Mouse (Mus musculus) heart, embryonic 16.5 days (tissue): ENCODE measurements around the gene Mbd5. TPM values are rescaled to one million over a fixed set of nuclear protein-coding genes. Genes with fewer than 3 reads are reported as not detected.

Source experiments
- ATAC-seq: fragments of 200-750 bp; cut with Nextera tagmentation; replicated peaks from 2 replicates; pipeline ENCODE4 v1.8.0; 2017; ENCODE audit warnings: moderate number of reproducible peaks; ENCODE audit not compliant: insufficient read depth, low FRiP score; ENCODE audit errors: extremely low read depth
- H3K27ac ChIP-seq: fragments of 300-500 bp; sonication (generic); 2 replicates; pipeline ENCODE4 v1.5.1; 2014; ENCODE audit warnings: mild to moderate bottlenecking, low read length, control low read depth, moderate library complexity
- H3K27me3 ChIP-seq: fragments of 300-500 bp; sonication (generic); 2 replicates; pipeline ENCODE4 v1.6.1; 2014; ENCODE audit warnings: low read length, mixed read lengths; ENCODE audit not compliant: control insufficient read depth, insufficient read depth
- H3K36me3 ChIP-seq: fragments of 300-500 bp; sonication (generic); 2 replicates; pipeline ENCODE4 v1.6.1; 2014; ENCODE audit not compliant: control insufficient read depth, insufficient read depth
- H3K4me1 ChIP-seq: fragments of 300-500 bp; sonication (generic); 2 replicates; pipeline ENCODE4 v1.6.1; 2014; ENCODE audit warnings: low read length, mixed read lengths; ENCODE audit not compliant: control insufficient read depth, insufficient read depth
- H3K4me2 ChIP-seq: fragments of 300-500 bp; sonication (generic); 2 replicates; pipeline ENCODE4 v1.6.1; 2014; ENCODE audit warnings: low read depth, mild to moderate bottlenecking, control low read depth, low read length
- H3K4me3 ChIP-seq: fragments of 300-500 bp; sonication (generic); 2 replicates; pipeline ENCODE4 v1.5.1; 2014; ENCODE audit warnings: mild to moderate bottlenecking, control low read depth, low read length
- H3K9ac ChIP-seq: fragments of 300-500 bp; sonication (generic); 2 replicates; pipeline ENCODE4 v1.6.1; 2014; ENCODE audit warnings: low read length, control low read depth
- H3K9me3 ChIP-seq: fragments of 300-500 bp; sonication (generic); replicated peaks from 2 replicates; pipeline ENCODE4 v1.6.1; 2016; ENCODE audit warnings: low read length; ENCODE audit not compliant: control insufficient read depth
- WGBS: fragments of 180-500 bp; shearing (Covaris S2); extraction: QIAGEN DNeasy Blood & Tissue Kit; methylation state at CpG from one replicate; pipeline ENCODE4 v1.1.7; 2014; 5-methylcytosine and 5-hydroxymethylcytosine counted together
- polyA plus RNA-seq: library from polyadenylated mRNA; unstranded; fragments of >200 nt; fragmentation: Nextera tagmentation; extraction: Ambion mirVana; gene quantifications from 2 replicates; pipeline ENCODE4 v1.2.1, GENCODE M21; 2015

The Mbd5 gene
- polyA plus RNA-seq, 1 experiment from 2014 or later = 21.8 TPM

GRCm38 (mm10) chr2:48956591-48956990, 7.3 kb downstream of the Mbd5 start:
- no peak overlapping the region for H3K4me3 ChIP-seq
- peaks cover 2% of the 10 kb centered on the region; the same call in 1 of the 2 replicates for H3K4me1 ChIP-seq
- no peak overlapping the region for H3K9ac ChIP-seq
- no peaks in the 10 kb centered on the region for H3K36me3 ChIP-seq
- WGBS = 59% methylated on average over 3 of the region's 3 CpGs
- no peaks in the 10 kb centered on the region for H3K27me3 ChIP-seq
- ATAC-seq = no peak
- H3K27ac ChIP-seq = no peak overlapping the region
- H3K4me2 ChIP-seq = no peak overlapping the region
- H3K9me3 ChIP-seq = no peaks in the 10 kb centered on the region

DNA sequence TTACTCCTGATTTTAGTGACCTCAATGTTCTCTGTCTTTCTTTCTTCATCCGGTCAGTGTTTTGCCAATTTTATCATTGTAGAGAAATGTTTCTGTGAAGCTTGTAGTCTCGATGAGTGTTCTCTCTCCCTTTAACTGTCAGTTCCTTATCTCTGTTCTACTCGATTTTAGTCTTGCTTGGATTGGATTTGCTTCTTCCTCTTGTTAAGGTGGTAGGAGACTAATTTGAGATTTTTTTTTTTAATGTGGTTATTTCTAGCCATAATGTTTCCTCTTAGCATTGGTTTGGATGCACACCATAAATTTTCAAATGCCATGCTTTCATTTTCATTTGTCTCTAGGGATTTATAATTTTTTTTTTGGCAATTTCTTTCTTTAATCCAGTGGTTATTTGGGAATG, 29.6 kb downstream of the Mbd5 start:
- Histone ChIP-seq H3K9me3 (no peaks in the 10 kb centered on the region), H3K4me2 (no peak overlapping the region), H3K27me3 (no peaks in the 10 kb centered on the region), H3K4me1 (no peaks in the 10 kb centered on the region), H3K27ac (no peak overlapping the region), H3K36me3 (no peaks in the 10 kb centered on the region; the same call in 1 of the 2 replicates), H3K9ac (no peak overlapping the region), H3K4me3 (no peak overlapping the region)
- no peak for ATAC-seq
- 35% methylated on average over 3 of the region's 3 CpGs for WGBS

DNA sequence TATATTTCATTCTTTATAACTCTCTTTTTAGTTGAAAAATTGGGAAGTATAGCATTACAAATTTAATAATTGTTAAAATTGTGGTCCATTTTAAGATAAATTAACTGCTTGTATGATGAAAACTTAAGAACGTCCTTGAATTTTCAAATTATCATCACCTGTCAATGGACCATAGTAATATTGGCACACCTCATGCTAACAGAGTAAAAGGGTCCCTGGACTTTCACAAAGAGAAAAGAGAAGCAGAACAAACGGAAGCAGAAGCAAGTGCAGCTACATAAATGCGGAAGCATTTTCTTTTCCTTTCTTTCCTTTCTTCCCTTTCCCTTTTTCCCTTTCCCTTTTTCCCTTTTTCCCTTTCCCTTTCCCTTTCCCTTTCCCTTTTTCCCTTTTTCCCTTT, 41.0 kb downstream of the Mbd5 start:
- Histone ChIP-seq H3K27ac (no peak overlapping the region), H3K4me1 (0 out of 2 replicates have a peak, but pooled peaks cover 2% of the 10 kb centered on the region), H3K9me3 (no peaks in the 10 kb centered on the region), H3K4me3 (no peak overlapping the region), H3K4me2 (no peak overlapping the region), H3K9ac (no peak overlapping the region), H3K27me3 (no peaks in the 10 kb centered on the region), H3K36me3 (no peaks in the 10 kb centered on the region)
- ATAC-seq = no peak
- 93% methylated on average over 3 of the region's 3 CpGs for WGBS

DNA sequence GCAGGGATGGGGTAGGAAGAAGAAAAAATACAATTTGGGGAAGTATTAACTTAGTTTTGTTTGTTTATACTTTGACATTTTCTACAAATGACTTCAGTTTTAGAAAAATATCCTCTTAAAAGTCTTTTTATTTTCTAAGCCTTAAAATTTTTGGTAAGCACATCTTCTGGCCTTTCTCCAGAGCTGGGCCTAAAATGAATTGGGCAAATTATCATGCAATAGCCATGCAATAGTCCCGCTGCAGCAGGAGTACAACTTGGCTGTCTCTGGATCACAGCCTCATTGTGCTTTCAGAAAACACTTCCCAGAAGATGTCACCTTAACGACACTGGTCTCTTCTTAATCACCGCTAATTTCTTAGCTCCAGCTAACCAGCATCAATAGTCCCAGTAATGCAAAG, 91.2 kb downstream of the Mbd5 start:
- no peak for ATAC-seq
- H3K4me2 ChIP-seq = no peak overlapping the region
- 87% methylated on average over 3 of the region's 3 CpGs for WGBS

GRCm38 (mm10) chr2:49050030-49050429, 100.7 kb downstream of the Mbd5 start:
- no peak overlapping the region for H3K4me3 ChIP-seq
- no peaks in the 10 kb centered on the region for H3K9me3 ChIP-seq
- no peaks in the 10 kb centered on the region for H3K4me1 ChIP-seq
- no peak overlapping the region for H3K9ac ChIP-seq
- no peak overlapping the region for H3K27ac ChIP-seq
- WGBS = 86% methylated on average over 4 of the region's 4 CpGs
- no peaks in the 10 kb centered on the region for H3K36me3 ChIP-seq
- H3K4me2 ChIP-seq = no peak overlapping the region
- no peaks in the 10 kb centered on the region for H3K27me3 ChIP-seq
- no peak for ATAC-seq

More for the DNA sequence above, 91.2 kb downstream of the Mbd5 start:
- no peaks in the 10 kb centered on the region for H3K27me3 ChIP-seq
- peaks cover 9% of the 10 kb centered on the region for H3K9me3 ChIP-seq
- H3K4me3 ChIP-seq = no peak overlapping the region
- H3K36me3 ChIP-seq = no peaks in the 10 kb centered on the region
- no peak overlapping the region for H3K9ac ChIP-seq
- no peak overlapping the region for H3K27ac ChIP-seq
- no peaks in the 10 kb centered on the region for H3K4me1 ChIP-seq

DNA sequence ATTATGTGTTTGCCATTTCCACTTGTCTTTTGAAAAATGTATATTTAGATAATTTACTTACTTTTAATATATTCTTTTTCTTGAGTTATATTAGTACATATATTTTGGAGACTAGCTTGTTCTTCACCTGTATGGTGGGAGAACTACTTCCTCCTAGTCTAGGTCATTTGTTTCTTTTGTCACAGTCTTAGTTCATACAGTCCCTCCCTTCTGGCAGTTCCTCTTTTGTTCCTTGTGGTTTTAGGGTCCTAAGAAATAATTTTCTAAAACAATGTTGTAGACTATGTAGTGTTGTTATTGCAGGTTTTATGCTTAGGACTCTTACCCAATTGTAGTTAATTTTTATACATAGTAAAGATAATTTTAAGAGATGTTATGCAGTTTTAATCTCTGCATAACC, 118.6 kb downstream of the Mbd5 start:
- ATAC-seq = no peak
- peaks cover 1% of the 10 kb centered on the region; the same call in 1 of the 2 replicates for H3K4me1 ChIP-seq

DNA sequence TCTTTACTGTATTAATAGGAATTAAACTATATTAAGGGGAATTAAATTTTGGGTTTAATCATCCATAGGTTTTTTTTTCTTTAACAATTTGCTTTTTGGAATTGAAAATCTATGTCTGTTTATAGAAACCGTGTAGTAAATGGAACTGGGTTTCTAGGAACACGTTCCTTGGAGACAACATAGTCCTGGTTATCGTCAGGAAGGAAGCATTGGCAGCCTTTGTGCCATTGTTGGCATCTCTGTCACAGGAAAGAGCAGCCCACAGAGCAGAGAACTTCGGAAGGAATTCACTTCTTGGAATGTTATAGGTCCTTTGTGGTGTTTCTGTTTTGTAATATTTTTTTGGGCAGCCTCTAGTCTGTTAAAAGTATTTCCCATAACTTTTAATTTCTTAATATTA, 135.7 kb downstream of the Mbd5 start:
- WGBS = 38% methylated on average over 4 of the region's 4 CpGs
- no peak for ATAC-seq
- H3K4me1 ChIP-seq = no peaks in the 10 kb centered on the region

More for the DNA sequence above, 118.6 kb downstream of the Mbd5 start:
- Histone ChIP-seq H3K36me3 (no peaks in the 10 kb centered on the region), H3K27me3 (no peaks in the 10 kb centered on the region), H3K9me3 (no peaks in the 10 kb centered on the region), H3K9ac (no peak overlapping the region), H3K4me2 (no peak overlapping the region), H3K27ac (no peak overlapping the region), H3K4me3 (no peak overlapping the region)

DNA sequence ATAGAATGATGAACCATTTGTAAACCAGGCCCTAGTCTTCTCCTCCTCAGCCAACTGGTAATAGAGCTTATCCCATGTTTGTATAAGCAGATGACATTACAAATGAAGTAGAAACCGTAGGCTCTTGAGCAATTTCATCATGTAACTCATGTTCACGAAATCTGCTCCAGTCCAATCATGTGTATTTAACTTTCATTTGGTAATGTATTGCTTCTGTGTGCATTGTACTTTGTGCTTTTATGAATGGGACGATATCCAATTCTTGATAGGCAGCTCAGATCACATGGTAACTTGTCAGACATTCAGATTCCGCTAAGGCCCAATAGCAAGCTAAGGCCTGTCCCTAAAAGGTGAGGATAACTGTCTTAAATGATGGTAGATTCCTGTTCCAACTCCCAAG, 141.5 kb downstream of the Mbd5 start:
- no peak overlapping the region for H3K27ac ChIP-seq
- no peak for ATAC-seq
- 90% methylated on average over 4 of the region's 4 CpGs for WGBS
- H3K9ac ChIP-seq = no peak overlapping the region
- peaks cover 3% of the 10 kb centered on the region; the same call in 1 of the 2 replicates for H3K4me1 ChIP-seq
- no peaks in the 10 kb centered on the region for H3K36me3 ChIP-seq
- H3K27me3 ChIP-seq = no peaks in the 10 kb centered on the region
- H3K9me3 ChIP-seq = no peaks in the 10 kb centered on the region
- no peak overlapping the region for H3K4me2 ChIP-seq
- no peak overlapping the region for H3K4me3 ChIP-seq

More for the DNA sequence above, 135.7 kb downstream of the Mbd5 start:
- no peaks in the 10 kb centered on the region for H3K9me3 ChIP-seq
- no peak overlapping the region for H3K4me3 ChIP-seq
- H3K27ac ChIP-seq = no peak overlapping the region
- no peaks in the 10 kb centered on the region for H3K36me3 ChIP-seq
- H3K4me2 ChIP-seq = no peak overlapping the region
- H3K27me3 ChIP-seq = no peaks in the 10 kb centered on the region
- H3K9ac ChIP-seq = no peak overlapping the region

DNA sequence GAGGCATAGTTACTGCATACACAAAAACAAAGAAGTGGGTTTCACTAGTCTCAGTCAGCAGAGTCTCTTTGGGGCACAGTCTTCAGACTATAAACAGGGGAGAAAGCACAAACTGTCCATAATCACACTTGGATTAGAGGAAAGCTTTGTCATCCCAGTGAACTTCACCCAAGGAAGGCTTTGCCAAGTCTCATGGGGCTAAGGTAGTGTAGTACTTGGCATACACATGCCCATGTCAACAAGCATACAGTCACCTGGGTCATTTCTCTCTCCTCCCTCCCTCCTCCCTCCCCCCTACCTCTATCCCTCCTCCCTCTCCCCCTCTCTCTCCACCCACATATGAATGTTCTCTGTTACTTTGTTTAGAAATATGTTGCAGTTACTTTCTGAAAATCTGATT, 147.5 kb downstream of the Mbd5 start:
- Histone ChIP-seq H3K27me3 (no peaks in the 10 kb centered on the region), H3K4me2 (no peak overlapping the region), H3K9me3 (no peaks in the 10 kb centered on the region), H3K27ac (no peak overlapping the region), H3K9ac (no peak overlapping the region), H3K4me1 (peaks cover 3% of the 10 kb centered on the region; the same call in 1 of the 2 replicates), H3K4me3 (no peak overlapping the region), H3K36me3 (no peaks in the 10 kb centered on the region)
- no peak for ATAC-seq

- Histone ChIP-seq H3K9ac (no peak overlapping the region), H3K27me3 (no peaks in the 10 kb centered on the region), H3K4me1 (no peaks in the 10 kb centered on the region), H3K4me3 (no peak overlapping the region), H3K4me2 (no peak overlapping the region), H3K9me3 (no peaks in the 10 kb centered on the region), H3K36me3 (no peaks in the 10 kb centered on the region), H3K27ac (no peak overlapping the region)
- ATAC-seq = no peak
These were observed 159.6 kb downstream of the Mbd5 start for GRCm38 (mm10) chr2:49108906-49109305.
